Mouse (Mus musculus) frontal cortex, adult 2 months (tissue): ENCODE measurements around the gene 4933402D24Rik. TPM values are rescaled to one million over a fixed set of nuclear protein-coding genes. Genes with fewer than 3 reads are reported as not detected.

Experiments
- DNase-seq, 2 experiments: peaks; one replicate each; pipeline ENCODE4 v3.0.0; 2022; ENCODE audit warnings: low spot score in 1 of 2; ENCODE audit errors: extremely low spot score in 1 of 2
- polyA plus RNA-seq: library from polyadenylated mRNA; depleted of rRNA; stranded (reverse); fragments of >200 nt; gene quantifications from 2 replicates; pipeline ENCODE4 v1.2.3, GENCODE M21; 2012; rRNA removed

Gene 4933402D24Rik
- polyA plus RNA-seq = 0.11 and 0.18 TPM in 2 replicates

DNA sequence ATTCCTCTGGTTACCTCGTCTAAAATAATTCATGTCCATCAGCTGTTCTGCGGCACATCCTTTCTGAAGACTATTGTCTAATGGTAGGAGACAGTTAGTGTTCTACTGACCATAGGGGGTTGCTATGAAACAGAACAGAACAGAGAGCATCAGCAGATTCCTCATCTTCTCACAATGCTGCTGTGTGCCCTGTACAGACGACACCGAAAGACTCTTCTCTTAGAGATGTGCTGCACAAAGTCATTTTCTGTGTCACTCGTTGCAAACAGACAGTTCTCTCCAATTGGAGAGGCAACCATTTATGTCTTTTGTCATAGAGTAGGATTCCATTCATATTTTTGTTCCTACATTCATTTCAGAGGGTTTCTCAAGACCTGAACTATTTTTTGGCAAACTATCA is at the start of gene 4933402D24Rik:
TSS of gene 4933402D24Rik (minus strand) at position 101 of the 400 bp plus-strand sequence.
- DNase-seq = no peak

GRCm38 (mm10) chr1:63808584-63808983 is 39.5 kb upstream of the 4933402D24Rik start:
- DNase-seq = no peak

GRCm38 (mm10) chr1:63805095-63805494 is 36.0 kb upstream of the 4933402D24Rik start:
- DNase-seq = peak in 1 of 2 experiments; percentile 27

DNA sequence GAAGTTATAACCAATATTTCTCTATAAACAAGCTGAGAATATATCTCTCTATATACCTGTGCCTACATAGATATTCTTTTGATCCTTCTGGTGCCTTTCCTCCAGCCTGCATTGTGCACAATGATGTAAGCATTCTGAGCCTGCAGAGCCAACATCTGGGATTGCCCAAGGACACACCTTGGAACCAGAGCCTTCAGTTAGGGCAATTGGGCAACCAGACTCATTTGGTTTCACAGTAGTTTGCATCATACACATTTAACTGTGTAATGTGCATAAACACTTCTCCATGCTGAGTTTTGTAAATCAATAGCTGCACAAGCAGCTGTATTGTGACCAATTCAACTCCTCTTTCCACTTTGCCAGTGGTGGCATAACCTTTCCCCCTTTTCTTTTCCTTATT is 25.3 kb upstream of the 4933402D24Rik start:
- no peak for DNase-seq

DNA sequence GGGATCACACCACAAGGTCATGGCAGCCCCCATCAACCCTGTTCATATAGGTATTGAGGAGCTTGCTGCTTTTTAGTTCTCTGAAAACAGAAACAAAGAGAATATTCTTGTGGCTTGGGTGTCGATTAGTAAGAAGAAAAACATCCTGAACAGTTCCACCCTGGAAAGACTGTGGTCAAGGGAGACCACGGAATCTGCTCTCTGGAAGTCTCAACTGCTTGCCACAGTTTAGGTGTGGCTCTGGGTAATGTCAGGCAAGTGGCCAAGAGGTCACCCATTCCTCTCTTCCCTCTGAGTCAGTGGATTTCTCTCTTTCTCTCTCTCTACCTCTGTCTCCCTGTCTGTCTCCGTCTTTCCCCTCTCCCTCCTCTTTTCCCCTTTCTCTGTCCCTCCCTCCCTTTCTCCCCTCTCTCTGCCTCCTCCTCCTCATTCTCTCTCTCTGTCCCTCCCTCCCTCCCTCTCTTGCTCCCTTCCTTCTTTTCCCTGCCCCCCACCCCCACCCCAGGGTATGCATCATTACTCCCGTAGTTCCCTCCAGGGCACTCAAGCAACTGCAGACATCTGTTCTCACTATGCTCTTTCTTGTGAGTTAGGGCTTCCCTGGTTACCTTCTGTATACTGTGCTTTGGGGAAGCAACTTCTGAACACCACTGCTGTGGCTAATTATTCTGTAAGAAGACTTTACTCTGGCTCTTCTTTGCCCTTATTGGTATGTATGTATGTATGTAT is 8.0 kb upstream of the 4933402D24Rik start:
- no peak for DNase-seq

GRCm38 (mm10) chr1:63776396-63776795 is 7.3 kb upstream of the 4933402D24Rik start:
- DNase-seq = no peak

DNA sequence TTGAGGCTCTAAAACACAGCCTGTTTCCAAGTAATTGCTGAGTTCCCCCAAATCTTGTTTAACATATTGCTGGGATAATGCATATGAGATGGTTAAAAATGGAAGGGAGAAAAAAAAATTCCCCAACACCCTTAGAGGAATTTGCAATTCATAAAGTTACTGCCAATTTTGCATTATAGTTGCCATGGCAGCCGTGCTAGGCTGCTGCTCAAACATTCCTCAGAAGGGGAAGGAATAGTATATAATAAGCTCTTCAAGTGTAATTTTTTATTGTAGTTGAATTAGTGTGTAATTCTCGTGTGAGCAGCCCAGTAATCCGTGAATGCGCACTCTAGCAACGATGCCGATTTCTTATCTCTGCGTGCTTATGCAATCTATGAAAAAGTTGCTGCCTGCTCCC is 1.2 kb upstream of the 4933402D24Rik start:
- peak; percentile 56 to 70 for DNase-seq

- no peak for DNase-seq
Measured at GRCm38 (mm10) chr1:63768112-63768511, 955 bp downstream of the 4933402D24Rik start.

GRCm38 (mm10) chr1:63764395-63764794 is 4.7 kb downstream of the 4933402D24Rik start:
- DNase-seq = no peak

GRCm38 (mm10) chr1:63763881-63764386 is 5.1 kb downstream of the 4933402D24Rik start:
- DNase-seq = no peak

- DNase-seq = peak in 1 of 2 experiments; percentile 86
Measured at GRCm38 (mm10) chr1:63763212-63763694, 5.8 kb downstream of the 4933402D24Rik start.

DNA sequence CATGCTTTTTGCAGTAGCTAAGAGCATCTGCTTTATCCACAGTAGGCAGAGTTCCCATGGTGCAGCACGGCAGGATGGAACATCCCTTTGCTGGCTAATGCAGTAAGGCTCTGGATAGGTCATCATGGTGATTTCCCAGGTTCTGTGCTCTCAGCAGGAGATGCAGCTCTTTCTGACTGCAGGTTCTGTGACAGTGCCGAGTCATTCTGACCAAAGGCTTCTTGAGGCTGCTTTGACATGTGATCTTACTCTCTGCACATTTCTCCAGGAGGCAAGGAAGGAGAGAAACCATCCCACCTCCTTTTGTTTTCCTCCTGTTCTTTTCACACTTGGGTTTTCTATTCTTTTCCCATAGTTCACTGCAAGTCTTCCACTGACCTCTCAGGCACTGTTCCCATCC is 13.1 kb downstream of the 4933402D24Rik start:
- no peak for DNase-seq

DNA sequence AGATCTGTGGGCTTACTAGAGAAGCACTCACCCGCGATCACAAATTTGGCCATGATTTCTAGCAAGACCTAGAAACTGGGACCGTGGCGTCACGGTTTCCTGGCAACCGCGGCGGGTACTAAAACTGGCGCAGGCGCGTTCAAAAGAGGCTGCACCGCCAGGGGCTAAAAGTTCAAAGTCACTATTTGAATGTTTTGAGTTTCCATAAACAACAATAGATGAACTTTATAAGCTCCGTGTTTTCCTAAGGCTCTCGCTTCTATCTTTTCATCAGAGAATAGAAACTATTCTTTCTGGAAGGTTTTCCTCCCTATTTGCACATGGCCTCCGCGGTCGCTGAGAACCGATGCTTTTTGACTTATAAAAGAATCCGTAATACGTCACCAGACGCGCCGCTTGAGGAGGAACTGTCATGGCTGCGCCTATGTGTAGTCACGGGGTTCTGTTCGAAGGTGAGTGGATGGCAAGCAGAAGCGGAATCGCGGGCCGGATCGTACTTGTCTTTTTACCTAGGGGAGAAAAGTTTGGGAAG is 38.8 kb downstream of the 4933402D24Rik start, which contains the start of the genes Mdh1b and Fastkd2:
TSS of gene Mdh1b (minus strand) at position 79 of the 532 bp plus-strand sequence.
TSS of gene Fastkd2 (plus strand) at position 375 of the 532 bp plus-strand sequence.
- peak; percentile 88 to 97 for DNase-seq

DNA sequence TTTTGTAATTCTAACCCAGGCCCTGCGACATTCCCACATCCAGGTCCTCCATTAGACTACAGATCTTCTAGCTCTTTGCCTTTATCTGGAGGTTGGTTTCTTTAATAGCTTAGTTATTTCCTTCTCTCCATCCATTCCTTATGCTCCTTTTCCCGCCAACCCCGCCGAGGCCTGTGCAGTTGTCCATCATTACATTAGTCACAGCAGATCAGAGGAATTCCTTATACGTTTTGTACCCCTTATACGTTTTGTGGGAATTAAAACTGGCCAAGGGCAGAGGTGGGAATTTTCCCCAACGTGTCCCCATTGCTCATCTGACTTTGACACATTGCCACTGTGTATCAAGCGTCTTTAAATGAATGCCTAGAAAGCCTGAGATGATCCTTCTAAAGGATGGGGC is 39.3 kb downstream of the 4933402D24Rik start:
- no peak for DNase-seq

DNA sequence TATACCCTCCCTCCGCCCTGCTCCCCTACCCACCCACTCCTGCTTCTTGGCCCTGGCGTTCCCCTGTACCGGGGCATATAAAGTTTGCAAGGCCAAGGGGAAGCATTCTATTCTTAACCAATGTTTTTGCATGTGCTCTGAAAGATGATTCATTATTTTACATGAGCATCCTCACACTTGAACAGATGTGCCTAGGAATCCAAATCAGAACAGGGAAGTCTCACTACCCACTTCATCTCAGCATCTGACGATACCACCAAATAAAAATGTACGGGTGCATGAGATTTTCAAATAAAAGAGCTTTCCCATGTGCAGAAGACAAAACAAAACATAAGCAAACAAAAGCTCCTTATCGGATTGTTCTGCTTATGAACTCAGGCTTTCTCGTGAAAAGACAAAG is 48.9 kb downstream of the 4933402D24Rik start:
- DNase-seq = peak; percentile 19 to 71

GRCm38 (mm10) chr1:63708876-63709275 is 60.2 kb downstream of the 4933402D24Rik start:
- DNase-seq = no peak

GRCm38 (mm10) chr1:63705733-63706132 is 63.3 kb downstream of the 4933402D24Rik start:
- no peak for DNase-seq

Other genes with a start within 250 kb of the 4933402D24Rik start
- not detected in 2 replicates for gene Gm39653, start 153.3 kb downstream of the 4933402D24Rik start, polyA plus RNA-seq
- gene Dytn, start 82.3 kb downstream of the 4933402D24Rik start, polyA plus RNA-seq = 0.06 TPM in 2 replicates
- 0.92 and 0.99 TPM in 2 replicates for gene Mdh1b, start 38.9 kb downstream of the 4933402D24Rik start, polyA plus RNA-seq
- gene Fastkd2, start 38.7 kb downstream of the 4933402D24Rik start, polyA plus RNA-seq = 14.6 and 21.6 TPM in 2 replicates